Mouse (Mus musculus) CD4-positive, CD25-positive, alpha-beta regulatory T cell, adult 2 months (primary cell): ENCODE results near the gene Glra1.
A peak's percentile ranks its signal among the peaks of the same experiment; 100 is the strongest.

Experiments
- DNase-seq: peaks from one replicate; pipeline ENCODE4 v3.0.0-alpha.2; 2012; ENCODE audit warnings: low read depth, low spot score

Gene Glra1

DNA sequence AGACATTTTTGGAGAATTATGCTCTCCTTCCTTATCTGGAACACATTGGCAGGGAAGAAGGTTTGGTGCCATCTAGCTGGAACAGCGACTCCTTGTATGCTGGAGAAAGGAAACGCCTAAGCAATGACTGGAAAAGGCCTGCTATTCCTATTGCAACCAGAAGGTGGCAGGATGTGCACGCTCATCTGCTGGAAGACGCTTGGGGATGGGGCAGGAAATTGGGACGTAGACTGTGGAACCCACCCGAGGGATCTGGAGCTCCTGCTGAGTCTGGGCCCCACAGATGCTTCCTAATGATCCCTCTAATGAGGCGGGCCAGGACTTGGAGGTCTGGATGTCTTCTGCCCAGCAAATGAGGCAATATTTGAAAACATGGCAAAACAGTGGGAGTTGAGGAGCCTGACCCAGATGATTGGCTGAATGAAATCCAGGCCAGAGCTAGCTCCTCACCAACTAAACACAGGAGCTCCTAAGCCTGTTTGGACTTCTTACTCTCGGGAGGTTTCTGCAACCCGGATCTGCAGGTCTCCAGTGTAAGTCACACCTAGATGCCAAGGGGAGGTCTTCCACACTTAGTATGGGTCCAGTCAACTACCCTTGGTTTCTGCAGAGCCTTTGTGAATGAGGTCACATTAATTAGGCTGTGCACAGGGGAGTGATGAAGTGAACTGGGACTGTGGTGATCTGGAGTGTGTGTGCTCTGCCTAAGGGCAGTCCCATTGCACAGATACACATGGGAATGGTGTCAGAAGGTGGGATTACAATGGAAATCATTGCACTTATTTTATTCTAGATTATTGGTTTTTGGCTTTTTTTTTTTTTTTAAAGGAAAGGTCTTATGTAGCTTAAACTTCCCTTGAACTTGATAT is 89.0 kb downstream of the Glra1 start:
- peak; percentile 63 for DNase-seq

DNA sequence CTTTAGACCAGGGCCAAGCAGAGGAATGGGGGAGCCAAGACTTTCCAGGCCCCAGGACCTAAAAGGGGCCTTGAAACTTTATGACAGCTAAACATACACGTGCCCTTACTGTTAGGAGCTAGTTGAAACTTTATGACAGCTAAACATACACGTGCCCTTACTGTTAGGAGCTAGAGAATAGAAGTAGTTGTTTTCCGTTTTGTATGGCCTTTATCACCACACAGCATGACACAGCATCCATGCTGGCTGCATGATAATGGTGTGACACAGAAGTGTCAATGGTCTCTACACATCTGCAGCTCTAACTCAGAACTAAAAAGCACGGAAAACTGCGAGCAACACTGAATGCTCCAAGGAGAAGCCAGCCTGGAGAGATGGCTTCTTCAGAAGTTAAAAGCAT is 90.3 kb downstream of the Glra1 start:
- DNase-seq: no peak

DNA sequence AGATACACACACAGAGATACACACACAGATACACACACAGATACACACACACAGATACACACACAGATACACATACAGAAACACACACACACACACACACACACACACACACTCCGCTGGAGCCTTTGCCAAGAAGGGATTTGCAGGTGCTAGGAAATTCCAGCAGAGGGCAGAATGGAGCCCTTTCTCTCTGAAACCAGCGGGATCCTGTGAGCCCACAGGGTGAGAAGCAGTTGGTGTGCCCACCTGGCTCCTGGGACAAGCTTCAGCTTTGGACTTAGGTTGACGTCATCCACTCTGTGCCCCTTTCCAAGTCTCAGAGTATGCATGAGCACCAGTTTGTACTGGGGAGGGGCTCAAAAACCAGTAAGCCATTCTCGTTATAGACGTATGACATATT is 96.6 kb downstream of the Glra1 start:
- peak; percentile 9 for DNase-seq

DNA sequence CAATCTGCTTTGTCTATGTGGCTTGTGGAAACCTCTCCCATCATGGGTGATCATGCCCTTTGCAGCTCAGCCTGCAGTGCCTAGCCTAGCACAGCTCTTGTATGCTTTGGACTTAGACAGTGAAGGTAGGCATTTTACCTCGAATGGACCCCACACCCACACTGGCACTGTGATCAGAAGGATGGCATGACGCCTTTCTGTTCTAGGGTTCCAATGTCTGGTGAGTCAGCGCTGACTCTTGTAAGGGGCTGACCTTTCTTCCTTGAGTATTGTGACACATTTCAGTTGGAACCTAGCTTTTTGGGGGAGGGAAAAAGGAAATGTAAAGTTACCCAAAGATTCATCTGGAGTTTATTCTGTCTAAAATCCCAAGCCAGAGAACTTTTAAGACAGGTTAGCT is 102.5 kb downstream of the Glra1 start:
- no peak for DNase-seq

DNA sequence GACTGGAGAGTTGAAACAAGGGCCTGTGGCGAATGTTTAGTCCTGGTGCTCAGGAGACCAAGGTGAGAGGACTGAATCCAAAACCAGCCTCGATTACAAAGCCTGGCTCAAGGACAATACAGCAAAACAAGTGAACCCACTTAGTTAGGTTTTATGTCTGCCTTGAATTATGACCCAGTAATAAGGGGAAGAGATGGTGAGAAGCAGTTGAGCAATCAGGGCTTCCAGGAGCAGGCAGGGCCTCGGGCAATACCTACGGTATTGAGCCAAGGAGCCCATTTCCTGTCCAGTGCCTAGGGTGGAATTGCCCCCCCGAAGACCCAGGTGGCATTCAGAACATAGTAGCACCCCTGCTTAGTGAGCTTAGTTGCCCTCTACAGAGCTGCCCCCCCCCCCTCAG is 105.1 kb downstream of the Glra1 start:
- DNase-seq: no peak

DNA sequence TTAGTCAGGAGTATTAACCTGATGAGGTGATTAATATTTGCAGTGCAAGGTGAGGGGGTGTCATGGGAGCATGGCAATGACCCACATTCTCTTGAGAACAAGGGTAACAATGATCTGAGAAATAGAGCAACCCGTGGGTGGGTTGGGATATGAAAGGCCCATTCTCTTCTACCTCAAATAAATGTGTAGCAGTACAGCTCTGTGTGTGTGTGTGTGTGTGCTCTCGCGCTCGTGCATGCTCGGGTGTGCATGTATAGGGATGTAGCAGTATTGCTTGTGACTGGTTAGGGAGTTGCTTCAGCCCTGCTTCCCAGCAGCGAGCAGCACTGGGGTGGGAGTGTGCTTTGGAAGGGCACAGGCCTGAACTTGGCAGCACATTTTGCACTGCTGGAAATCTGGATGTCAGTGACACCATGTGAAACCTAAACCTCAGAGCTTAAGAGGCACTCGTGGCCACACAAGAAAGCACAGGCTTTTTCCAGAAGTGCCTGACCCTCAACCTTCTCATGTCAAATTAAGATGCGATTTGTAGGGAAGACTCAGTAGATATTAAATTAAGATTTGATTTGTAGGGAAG is 106.0 kb downstream of the Glra1 start:
- no peak for DNase-seq

DNA sequence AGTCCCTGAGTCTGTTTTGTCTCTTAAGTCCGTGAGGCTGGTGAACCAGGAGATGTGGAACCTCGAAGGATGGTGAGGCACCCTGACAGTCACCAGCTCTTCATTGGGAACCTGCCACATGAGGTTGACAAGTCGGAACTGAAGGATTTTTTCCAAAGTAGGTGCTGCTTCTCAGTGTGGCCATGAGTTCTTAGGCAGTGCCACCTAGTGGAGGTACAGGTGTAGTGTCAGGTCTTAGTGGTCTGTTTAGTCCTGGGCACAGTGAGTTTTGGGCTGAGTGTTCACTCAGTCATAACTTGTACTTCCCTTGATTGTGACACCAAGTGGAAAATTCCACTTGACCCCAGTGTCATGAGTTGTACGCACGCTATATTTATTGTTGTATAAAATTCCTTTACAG is 110.1 kb downstream of the Glra1 start:
- peak; percentile 74 for DNase-seq

DNA sequence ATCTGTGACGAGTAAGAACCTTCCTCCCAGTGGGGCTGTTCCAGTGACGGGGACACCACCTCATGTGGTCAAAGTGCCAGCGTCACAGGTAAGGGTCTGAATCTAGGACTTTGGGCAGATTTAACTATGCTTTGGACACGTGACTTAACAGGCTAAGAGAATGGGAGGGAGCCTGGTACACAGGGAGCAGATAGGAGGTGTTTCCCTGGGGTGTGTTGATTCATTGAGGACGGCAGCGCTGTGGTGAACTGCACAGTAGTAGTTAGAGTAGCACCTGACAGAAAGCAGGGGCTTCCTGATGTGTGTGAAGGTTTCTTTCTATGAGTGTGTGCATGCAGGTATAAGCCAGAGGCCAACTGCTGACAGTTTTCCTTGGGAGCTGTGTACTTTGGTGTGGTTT is 111.8 kb downstream of the Glra1 start:
- DNase-seq: no peak

DNA sequence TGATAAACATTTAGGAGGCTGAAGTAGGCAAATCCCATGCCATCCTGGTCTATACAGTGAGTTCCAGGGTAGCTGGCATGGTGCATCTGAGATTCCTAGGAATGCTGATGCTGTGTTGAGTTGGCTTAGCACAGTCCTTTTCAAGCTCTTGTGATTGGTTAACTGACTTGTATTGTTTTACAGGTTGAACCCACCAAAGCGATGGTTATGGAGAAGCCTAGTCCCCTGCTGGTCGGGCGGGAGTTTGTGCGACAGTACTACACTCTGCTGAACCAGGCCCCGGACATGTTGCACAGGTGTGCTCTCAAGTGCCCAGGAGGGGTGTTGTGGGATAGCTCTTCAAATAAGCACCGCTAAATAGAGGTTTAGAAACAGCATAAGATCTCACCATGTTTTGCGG is 122.6 kb downstream of the Glra1 start:
- no peak for DNase-seq

DNA sequence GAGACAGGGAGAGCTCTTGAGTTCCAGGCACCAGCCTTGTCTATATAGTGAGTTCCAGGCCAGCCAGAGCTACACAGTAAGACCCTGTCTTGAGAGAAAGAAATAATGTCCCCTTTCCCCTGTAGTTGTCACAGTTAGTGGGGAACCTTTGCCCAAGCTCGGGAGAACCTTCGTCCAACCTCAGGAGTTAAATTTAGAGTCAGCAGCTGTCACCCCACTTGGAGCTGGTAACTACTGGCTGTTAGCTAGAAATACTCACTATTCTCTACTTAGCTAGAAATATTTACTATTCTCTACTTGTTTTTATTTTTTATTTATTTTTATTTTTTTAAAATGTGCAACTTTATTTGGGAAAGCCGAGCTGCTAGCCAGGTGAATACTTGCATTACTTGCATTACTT is 134.8 kb downstream of the Glra1 start:
- no peak for DNase-seq

DNA sequence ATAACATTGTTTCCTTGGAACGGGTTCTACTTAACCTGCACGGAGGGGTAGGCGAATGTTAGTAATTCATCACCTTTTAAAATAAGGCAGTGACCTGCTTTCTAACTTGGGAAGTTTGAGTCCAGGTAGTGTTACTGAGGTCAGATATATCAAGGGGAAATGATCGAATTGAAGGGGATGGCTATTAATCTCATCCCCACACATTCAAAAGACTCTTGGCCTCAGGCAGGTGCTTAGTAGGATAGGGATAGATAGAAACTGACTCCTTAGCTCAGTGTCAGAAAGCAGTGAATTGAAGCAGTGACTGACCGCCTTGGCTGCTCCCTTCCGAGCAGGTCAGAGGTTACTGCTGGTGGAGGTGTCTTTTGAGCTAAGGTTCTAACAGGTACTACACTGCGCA is 136.5 kb downstream of the Glra1 start:
- no peak for DNase-seq

DNA sequence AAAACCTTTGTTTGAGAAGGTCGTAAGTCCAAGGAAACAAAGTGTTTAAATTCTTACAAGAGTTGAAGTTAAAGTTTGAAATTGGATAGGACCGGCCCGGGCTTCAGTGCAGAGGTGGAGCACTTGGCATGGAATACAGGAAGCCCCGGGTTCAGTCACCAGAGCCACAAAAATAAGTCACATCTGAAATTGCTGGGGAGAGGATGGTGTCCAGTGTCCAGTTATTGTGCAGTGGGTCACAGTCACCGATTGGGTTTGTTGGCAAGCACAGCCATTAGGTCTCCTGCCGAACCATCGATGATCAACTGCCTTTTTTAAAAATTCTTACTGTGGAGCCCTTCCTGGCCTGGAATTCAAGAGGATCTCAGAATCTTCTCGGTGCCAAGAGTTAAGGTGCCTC is 137.2 kb downstream of the Glra1 start:
- peak; percentile 24 for DNase-seq

DNA sequence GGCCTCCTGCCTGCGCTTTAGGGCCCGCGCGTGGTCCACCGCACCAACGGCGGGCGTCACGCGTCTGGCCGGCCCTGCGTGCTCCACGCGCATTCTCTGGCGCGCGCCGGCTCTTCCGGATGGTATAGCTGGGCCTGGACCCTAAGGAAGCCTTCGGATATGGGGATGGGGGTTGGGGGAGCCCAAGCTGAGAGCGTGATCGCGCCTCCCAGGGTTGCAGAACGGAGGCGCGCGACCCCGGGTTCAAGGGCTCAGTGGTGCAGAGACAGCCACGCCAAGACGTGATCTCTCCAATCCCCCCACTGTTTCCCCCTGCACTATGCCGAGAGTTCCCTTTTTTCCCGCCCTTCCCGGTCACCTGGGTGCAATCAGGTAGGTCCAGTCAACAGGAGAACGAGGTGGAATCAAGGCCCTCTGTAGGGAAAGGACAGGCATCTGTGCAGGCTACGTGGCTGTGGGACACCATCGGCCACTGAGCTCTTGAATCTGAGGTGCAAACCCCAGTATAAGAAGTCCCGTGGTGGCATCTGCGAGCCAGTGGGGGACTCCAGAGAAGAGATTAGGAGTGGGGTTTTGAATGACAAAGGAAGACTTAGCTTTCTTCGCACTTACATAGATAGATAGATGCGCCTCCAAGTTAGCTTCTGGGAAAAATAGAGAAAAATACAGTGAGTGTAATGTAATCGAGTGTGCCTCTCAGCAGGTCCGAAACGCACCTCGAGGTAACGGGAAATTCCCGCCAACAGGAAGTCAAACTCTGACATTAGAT is 137.9 kb downstream of the Glra1 start:
- peak; percentile 56 for DNase-seq

DNA sequence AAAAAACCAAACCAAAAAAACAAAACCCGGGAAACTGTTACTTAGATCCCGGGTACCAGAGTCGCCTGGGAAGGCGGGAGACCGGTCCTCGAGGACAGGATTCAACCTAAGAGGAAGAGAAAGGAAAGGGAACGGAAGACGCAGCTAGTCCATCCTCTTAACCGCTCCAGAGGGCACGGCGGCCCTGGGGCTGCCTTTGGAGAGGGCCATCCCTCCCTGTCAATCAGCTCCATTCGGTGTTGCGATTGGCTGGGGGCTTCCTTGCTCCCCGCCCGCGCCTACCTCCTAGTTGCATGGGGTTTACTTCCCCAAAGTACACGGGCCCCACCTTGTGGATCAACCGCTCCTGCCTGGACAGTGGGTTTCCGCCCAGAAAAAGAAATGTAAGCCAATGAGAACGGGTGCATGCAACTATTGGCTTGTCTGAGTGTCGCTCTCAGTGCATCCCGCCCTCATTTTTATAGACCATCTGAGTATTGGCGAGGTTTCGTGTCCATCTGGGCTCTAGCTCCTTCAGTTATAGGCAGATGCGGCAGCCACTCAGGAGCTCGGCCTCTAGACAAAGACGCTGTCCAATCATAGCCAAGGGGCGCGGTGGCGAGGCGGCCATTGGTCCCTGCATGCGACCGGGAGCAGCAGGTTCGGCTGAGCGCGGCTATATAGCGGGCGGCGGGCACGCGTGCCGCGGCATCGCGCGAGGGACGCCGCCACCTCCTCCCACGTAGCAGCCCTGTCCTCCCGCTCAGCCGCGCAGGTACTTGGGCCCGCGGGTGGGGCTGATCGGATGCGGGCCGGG is 138.8 kb downstream of the Glra1 start, which contains the start of gene G3bp1:
G3bp1 (plus strand) TSS at position 638 of the 796 bp plus-strand sequence.
- DNase-seq: peak; percentile 99

DNA sequence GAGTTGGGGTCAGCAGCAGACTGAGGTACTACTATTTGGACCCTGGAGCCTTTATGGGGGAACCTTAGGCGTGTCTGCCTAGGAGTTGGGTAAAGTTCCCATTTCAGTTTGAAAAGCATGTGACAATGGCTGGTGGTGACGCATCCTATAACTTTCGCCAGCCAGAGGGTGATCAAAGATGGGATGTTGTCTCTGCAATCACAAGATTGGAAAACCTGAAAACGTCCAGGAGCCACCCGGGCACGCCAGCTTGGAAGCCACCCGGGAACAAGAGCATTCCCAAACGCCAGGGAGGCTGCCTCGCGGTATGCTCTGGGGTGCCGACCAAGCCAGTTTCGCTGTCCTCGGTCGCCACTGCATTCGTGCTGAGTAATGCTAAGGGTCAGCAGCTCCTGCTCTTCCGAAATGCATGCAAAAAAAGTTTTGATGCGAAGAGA is 139.4 kb downstream of the Glra1 start:
- DNase-seq: no peak

DNA sequence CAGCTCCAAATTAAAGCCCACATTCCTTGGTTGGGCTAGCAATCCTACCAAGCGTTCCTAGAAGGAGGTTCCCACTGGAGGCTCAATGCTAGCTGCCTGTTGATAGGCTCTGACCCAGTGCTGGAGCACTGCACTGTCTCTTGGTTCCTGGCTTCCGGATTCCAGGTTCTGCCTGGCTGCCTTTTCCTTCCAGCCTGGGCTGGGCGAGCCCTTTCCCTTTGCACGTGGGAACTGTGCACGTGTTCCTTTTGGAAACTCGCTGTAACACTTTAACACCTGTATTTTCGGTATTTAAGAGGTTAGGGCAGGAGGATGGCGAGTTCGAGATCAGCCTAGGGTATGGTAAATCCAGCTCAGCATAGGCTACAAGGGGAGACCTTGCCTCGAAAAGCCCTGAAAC is 140.0 kb downstream of the Glra1 start:
- DNase-seq: no peak

DNA sequence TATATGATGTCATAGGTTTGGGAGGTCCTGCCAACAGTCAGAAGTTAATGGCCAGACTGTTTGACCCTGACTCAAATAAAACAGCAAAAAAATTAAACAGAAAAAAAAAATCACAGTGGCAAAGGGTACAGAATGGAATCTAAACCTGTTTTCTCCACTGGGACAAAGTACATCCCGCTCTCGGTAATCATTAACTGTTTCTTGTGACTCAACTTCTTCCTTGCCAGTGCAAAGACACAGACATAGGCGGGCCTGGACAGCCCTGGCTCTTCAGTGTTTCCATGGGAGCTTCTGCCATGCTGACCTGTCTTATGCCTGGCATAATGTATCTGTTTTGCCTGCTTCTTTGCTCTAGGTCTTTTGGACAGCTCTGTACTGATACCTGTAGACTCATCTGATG is 142.8 kb downstream of the Glra1 start:
- no peak for DNase-seq

DNA sequence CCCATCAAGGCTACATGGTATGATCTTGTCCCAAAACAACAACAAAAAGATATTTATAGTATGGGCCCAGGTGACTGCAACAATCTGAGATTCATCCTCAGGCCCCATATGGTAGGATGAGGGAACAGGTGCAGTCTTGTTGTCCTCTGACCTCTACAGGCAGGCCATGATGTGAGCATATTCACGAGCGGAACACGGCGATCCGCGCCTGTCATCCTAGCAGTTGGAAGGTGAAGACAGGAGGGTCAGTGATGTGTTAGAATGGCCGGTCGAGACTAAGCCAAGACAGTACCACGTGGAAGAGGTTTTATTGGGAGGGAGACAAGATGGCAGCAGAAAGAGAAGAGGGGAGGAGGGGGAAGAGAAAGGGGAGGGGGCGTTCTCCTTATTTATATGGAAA is 143.3 kb downstream of the Glra1 start:
- DNase-seq: no peak
